Mouse (Mus musculus): Measurements from ENCODE around the gene Etv6.

Gene Etv6

GRCm38 (mm10) chr6:134217747-134218146, 182.2 kb downstream of the Etv6 start:
- DNase-seq = no peak

DNA sequence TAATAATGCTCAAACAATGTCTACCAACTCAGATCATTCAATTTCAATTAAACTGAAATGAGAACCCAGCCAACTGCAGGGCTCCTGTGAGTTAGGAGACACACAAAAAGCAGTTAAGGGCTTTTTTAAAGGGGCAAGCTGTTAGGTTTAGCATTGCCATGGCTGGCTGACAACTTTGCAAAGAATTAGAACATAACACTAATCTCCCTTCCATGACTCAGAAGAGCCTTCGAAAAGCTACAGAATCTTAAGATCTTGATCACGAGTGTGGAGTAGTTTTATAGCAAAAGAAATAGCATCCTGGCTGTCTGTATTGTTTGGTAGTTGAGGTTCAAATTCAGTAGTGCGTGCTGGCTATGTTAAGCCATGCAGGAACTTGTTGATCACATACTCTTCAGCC, 182.9 kb downstream of the Etv6 start:
- DNase-seq = no peak

GRCm38 (mm10) chr6:134219358-134219757, 183.9 kb downstream of the Etv6 start:
- no peak for DNase-seq

DNA sequence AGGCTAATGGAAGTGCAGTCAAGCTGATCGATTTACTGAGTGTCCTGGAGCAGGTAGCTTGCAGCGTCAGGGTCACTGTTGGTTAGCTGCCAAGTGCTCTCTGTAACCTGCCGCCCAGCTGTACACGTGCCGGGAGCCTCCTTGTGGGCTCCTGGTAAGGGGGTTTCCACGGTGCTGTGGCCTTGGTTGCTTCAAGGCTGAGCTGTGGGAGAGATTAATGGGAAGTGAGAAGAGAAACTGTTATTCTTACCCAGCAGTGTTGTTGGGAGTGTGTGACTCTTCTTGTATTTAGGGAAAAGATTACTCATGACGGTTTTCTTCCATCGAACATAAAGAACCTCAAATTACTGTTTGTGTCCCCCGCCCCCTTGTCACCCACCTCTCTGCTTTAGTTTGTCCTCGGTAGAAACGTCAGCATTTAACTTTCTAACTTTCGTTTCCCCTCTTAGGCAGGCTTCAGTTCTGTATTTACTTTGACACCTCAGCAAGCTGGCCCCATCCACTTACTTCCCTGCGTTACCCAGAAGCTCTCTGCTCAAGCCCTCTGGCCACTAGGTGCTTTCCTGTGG, 184.8 kb downstream of the Etv6 start:
- no peak for DNase-seq

GRCm38 (mm10) chr6:134222248-134222929, 186.9 kb downstream of the Etv6 start:
- no peak for DNase-seq

- no peak for DNase-seq
Measured at GRCm38 (mm10) chr6:134225564-134225963, 190.1 kb downstream of the Etv6 start.

DNA sequence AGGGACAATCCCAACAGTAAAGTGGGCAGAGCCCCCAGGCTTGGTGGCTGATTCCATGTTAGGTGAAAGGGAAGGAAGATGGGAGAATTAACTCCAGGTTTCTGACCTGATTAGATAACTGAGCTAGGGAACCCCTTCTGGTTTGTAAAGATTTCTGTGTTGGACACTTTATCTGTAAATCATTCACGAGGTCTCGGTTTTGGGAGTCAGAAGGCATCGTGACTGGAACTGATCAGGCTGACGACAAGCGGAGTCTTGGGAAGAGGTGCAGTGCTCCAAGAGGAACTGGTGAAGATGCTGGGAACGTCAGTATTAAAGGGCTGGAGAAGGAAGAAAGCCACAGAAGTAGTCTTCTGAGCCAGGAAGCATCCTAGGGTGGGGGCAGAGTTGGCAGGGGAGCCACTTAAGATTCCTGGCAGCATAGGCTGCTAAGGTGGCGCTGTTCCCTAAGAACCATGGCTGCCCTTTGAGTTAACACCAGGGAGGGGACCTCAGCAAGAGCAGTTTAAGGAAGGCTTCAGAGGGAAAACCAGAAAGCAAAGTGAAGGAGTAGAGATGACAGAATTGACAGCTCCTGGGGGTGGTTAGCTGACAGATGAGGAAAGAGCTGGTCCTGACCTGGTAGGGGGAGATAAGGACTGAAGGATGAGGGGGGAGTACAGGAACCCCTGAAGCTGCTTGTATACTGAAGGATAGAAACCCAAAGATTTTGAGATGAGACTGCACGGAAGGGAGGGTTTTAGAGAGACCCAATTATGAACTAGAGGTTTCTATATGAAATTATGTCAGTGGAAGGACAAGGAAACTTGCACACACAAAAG, 191.1 kb downstream of the Etv6 start:
- DNase-seq = no peak

GRCm38 (mm10) chr6:134236311-134236710, 200.8 kb downstream of the Etv6 start:
- DNase-seq = no peak

GRCm38 (mm10) chr6:134238455-134238854, 203.0 kb downstream of the Etv6 start:
- no peak for DNase-seq

DNA sequence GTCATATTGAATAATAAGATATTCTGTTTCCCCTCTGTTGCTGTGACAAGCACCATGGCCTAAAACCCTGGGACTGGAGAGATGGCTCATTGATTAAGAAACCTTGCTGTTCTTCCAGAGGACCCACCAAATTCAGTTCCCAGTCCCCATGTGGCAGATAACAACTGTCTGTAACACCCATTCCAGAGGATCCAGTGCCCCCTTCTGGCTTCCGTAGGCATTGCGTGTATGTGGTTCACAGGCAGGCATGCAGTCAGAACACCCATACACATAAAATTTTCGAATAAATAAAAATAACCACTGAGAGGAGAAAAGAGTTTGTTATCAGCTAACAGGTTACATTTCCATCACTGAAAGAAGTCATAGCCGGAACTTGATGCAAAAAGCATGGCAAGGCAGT, 205.5 kb downstream of the Etv6 start:
- peak; percentile 45 for DNase-seq

DNA sequence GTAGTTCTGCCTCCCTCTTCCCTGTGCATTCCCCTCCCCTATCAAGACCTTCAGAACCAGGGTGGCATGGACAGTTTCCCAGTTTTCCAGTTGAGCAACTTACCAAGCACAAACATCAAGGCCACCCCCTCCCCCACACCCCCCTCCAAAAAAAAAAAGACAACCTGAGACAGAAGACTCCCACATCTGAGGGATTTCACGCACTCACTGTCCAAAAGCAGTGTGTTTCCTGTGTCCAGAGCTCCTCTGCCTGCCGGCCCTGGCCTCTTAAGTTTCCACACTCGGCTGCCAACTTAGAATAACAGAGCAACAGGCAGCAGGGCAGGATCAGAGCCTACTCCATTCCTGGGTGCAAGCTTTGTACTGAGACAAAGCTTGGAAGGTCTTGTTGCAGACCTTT, 207.6 kb downstream of the Etv6 start:
- DNase-seq = no peak

DNA sequence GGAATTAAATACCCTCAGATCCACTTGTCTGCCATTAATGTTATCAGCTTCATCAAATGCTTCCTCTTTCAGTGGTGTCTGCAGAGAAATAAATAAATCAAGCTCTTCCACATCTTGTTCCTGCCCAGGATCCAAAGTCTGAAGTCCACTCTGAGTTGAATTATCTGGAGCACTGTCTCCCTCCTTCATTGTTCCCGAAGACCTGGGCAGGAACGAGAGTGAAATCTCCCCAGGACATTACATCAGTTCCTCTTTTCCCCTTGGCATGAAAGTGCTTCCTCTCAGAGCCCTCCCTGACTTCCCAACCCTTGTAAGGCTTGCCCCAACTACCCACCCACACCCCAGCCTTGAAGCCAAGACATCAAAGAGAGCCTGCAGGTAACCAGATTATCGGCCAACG, 208.0 kb downstream of the Etv6 start:
- no peak for DNase-seq

GRCm38 (mm10) chr6:134244071-134244470, 208.6 kb downstream of the Etv6 start:
- DNase-seq = no peak

- DNase-seq = no peak
Measured at GRCm38 (mm10) chr6:134246109-134246508, 210.6 kb downstream of the Etv6 start.

DNA sequence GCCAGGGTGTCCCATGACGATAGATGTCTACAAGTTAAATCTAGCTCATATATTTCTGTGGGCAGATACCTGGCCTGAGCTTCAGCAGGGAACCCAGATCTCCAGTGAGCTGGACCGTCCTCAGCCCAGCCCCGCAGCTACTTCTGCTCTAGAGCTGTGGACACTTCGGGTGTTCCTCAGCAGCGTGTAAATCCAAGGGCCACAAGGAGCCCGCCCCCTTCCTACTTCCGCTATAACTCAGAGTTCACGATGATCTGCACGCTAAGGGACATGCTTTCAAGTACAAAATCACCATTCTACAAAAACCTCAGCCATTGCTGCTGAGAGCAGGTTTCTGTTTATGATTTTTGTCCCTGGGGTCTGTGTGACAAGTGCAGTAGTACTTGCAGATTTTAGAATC, 211.8 kb downstream of the Etv6 start:
- no peak for DNase-seq

- DNase-seq = no peak
Measured at GRCm38 (mm10) chr6:134248720-134249119, 213.2 kb downstream of the Etv6 start.

DNA sequence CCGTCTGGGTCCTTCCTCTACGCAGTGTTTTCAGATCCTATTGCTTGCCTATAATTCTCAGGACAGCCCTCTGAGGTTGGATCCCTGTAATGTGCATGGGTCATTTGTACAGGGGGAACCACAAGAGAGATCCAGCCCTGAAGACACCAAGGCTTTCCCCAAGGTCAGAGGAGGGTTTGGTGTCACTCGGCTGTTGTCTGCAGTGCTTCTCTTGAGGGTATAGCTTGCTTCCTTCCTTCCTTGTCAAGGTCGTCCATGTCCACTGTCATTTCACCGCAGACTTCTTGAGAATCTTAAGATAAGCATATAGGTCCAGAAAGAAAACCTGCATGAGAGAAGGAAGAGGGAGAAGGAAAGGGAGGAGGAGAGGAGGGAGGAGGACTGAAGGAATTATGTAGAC, 215.3 kb downstream of the Etv6 start:
- DNase-seq = no peak

DNA sequence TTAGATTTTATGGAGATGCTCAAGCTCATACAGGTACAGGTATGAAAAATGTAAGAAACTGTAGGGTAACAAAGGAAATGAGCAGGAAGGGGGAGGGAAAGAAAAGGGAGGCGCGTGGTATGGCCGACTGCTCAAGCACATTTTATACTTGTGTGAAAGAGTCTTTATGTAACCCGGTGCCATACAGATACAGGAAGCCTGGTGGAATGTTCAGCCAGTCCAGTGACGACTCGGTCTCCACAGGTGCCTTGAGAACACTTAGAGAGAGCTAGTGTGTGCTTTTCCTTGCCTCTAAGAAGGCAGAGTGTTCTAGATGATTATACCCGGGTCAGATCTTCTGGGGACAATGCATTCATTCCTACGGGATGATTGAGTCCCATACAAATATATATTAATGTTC, 215.9 kb downstream of the Etv6 start:
- no peak for DNase-seq

GRCm38 (mm10) chr6:134252081-134252755, 216.7 kb downstream of the Etv6 start:
- no peak for DNase-seq

- no peak for DNase-seq
Measured at GRCm38 (mm10) chr6:134256369-134256768, 220.9 kb downstream of the Etv6 start.

- no peak for DNase-seq
Measured at GRCm38 (mm10) chr6:134259913-134260312, 224.4 kb downstream of the Etv6 start.

- DNase-seq = no peak
Measured at GRCm38 (mm10) chr6:134261904-134262303, 226.4 kb downstream of the Etv6 start.

DNA sequence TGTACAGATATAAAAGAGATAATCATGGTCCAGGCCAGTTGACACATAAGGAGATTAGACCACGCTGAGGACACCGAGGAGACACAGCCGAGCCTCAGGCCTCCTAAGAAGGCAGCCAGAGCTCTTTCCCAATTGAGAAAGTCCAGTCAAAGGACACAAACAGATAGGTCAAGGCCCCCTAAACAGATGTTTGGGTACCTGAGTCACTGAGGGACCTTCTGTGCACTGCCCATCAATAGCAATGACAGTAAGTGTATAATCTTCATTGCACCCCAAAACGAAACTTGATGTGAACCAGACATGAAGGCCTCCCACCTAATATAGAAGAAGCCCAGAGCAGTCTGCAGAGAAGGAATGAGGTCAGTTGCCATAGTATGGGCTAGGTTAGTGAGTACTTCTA, 226.9 kb downstream of the Etv6 start:
- DNase-seq = no peak

Measured in thymus, postnatal 25 days (tissue).